Mouse (Mus musculus) limb, embryonic 15.5 days (tissue): Measurements from ENCODE around the gene Calcrl. TPM values are rescaled to one million over a fixed set of nuclear protein-coding genes. Genes with fewer than 3 reads are reported as not detected.
A peak's percentile ranks its signal among the peaks of the same experiment; 100 is the strongest.

Experiments
- ATAC-seq: fragments of 200-750 bp; cut with Nextera tagmentation; 2 replicates; pipeline ENCODE4 v1.8.0; 2017; ENCODE audit warnings: low read depth, moderate TSS enrichment; ENCODE audit not compliant: insufficient number of reproducible peaks, low FRiP score, low TSS enrichment
- H3K27ac ChIP-seq: fragments of 300-500 bp; sonication (generic); 2 replicates; pipeline ENCODE4 v1.5.1; 2015; ENCODE audit warnings: moderate library complexity, mild to moderate bottlenecking, inconsistent platforms
- H3K27me3 ChIP-seq: fragments of 300-500 bp; sonication (generic); 2 replicates; pipeline ENCODE4 v1.6.1; 2015; ENCODE audit warnings: inconsistent platforms
- H3K36me3 ChIP-seq: fragments of 300-500 bp; sonication (generic); 2 replicates; pipeline ENCODE4 v1.6.1; 2015; ENCODE audit warnings: inconsistent platforms
- H3K4me1 ChIP-seq: fragments of 300-500 bp; sonication (generic); 2 replicates; pipeline ENCODE4 v1.6.1; 2015; ENCODE audit warnings: inconsistent platforms
- H3K4me2 ChIP-seq: fragments of 300-500 bp; sonication (generic); 2 replicates; pipeline ENCODE4 v1.6.1; 2015; ENCODE audit warnings: mild to moderate bottlenecking, inconsistent platforms
- H3K4me3 ChIP-seq: fragments of 300-500 bp; sonication (generic); 2 replicates; pipeline ENCODE4 v1.5.1; 2015; ENCODE audit warnings: mild to moderate bottlenecking, inconsistent platforms
- H3K9ac ChIP-seq: fragments of 300-500 bp; sonication (generic); 2 replicates; pipeline ENCODE4 v1.6.1; 2015; ENCODE audit warnings: inconsistent platforms
- H3K9me3 ChIP-seq: fragments of 300-500 bp; sonication (generic); 2 replicates; pipeline ENCODE4 v1.6.1; 2016; ENCODE audit warnings: inconsistent platforms
- WGBS: fragments of 180-500 bp; shearing (Covaris S2); methylation state at CpG from one replicate; pipeline ENCODE4 v1.1.7; 2015; 5-methylcytosine and 5-hydroxymethylcytosine counted together
- polyA plus RNA-seq: library from polyadenylated mRNA; unstranded; fragments of >200 nt; fragmentation: Nextera tagmentation; extraction: Ambion mirVana; gene quantifications from 2 replicates; pipeline ENCODE4 v1.2.1, GENCODE M21; 2015

Gene Calcrl
- polyA plus RNA-seq, 1 experiment from 2014 or later, result 22.7 TPM

GRCm38 (mm10) chr2:84387394-84388022 is 37.7 kb downstream of the Calcrl start:
- no peak overlapping the region for H3K9ac ChIP-seq
- 0 out of 2 replicates have a peak, but pooled peaks cover 5% of the 10 kb centered on the region for H3K4me1 ChIP-seq
- H3K4me2 ChIP-seq, result peak overlapping the region; percentile 26
- no peaks in the 10 kb centered on the region for H3K27me3 ChIP-seq
- H3K9me3 ChIP-seq, result no peaks in the 10 kb centered on the region
- no peak for ATAC-seq
- no peaks in the 10 kb centered on the region for H3K36me3 ChIP-seq
- H3K4me3 ChIP-seq, result peak overlapping the region; percentile 15
- no peak overlapping the region for H3K27ac ChIP-seq
- WGBS, result 63% methylated on average over 11 of the region's 11 CpGs

- ATAC-seq, result no peak
- WGBS, result 33% methylated on average over 18 of the region's 18 CpGs
- H3K27me3 ChIP-seq, result no peaks in the 10 kb centered on the region
- H3K4me2 ChIP-seq, result peak overlapping the region; percentile 26
- H3K36me3 ChIP-seq, result no peaks in the 10 kb centered on the region
- H3K4me1 ChIP-seq, result 0 out of 2 replicates have a peak, but pooled peaks cover 5% of the 10 kb centered on the region
- no peaks in the 10 kb centered on the region for H3K9me3 ChIP-seq
- peak overlapping the region; percentile 15 for H3K4me3 ChIP-seq
- H3K9ac ChIP-seq, result no peak overlapping the region
- no peak overlapping the region for H3K27ac ChIP-seq
Observed at GRCm38 (mm10) chr2:84386563-84387393, 38.4 kb downstream of the Calcrl start.

GRCm38 (mm10) chr2:84384911-84385693 is 40.1 kb downstream of the Calcrl start:
- Histone ChIP-seq H3K9ac (no peak overlapping the region), H3K4me2 (no peak overlapping the region), H3K27ac (no peak overlapping the region), H3K4me1 (0 out of 2 replicates have a peak, but pooled peaks cover 5% of the 10 kb centered on the region), H3K4me3 (no peak overlapping the region), H3K36me3 (no peaks in the 10 kb centered on the region), H3K9me3 (no peaks in the 10 kb centered on the region), H3K27me3 (no peaks in the 10 kb centered on the region)
- 70% methylated on average over 6 of the region's 6 CpGs for WGBS
- no peak for ATAC-seq

GRCm38 (mm10) chr2:84383828-84384227 is 41.4 kb downstream of the Calcrl start:
- H3K27ac ChIP-seq, result no peak overlapping the region
- H3K4me3 ChIP-seq, result no peak overlapping the region
- 78% methylated on average over 4 of the region's 4 CpGs for WGBS
- no peak overlapping the region for H3K4me2 ChIP-seq
- no peaks in the 10 kb centered on the region for H3K9me3 ChIP-seq
- no peak overlapping the region for H3K9ac ChIP-seq
- H3K4me1 ChIP-seq, result 0 out of 2 replicates have a peak, but pooled peaks cover 5% of the 10 kb centered on the region
- no peak for ATAC-seq
- no peaks in the 10 kb centered on the region for H3K36me3 ChIP-seq
- no peaks in the 10 kb centered on the region for H3K27me3 ChIP-seq

GRCm38 (mm10) chr2:84382556-84382955 is 42.7 kb downstream of the Calcrl start:
- Histone ChIP-seq H3K27me3 (no peaks in the 10 kb centered on the region), H3K9ac (no peak overlapping the region), H3K9me3 (no peaks in the 10 kb centered on the region), H3K4me1 (0 out of 2 replicates have a peak, but pooled peaks cover 5% of the 10 kb centered on the region), H3K36me3 (no peaks in the 10 kb centered on the region), H3K4me2 (no peak overlapping the region), H3K4me3 (no peak overlapping the region), H3K27ac (no peak overlapping the region)
- no peak for ATAC-seq

- 74% methylated on average over 5 of the region's 5 CpGs for WGBS
- H3K27me3 ChIP-seq, result no peaks in the 10 kb centered on the region
- H3K36me3 ChIP-seq, result no peaks in the 10 kb centered on the region
- no peak for ATAC-seq
- no peak overlapping the region for H3K4me3 ChIP-seq
- no peak overlapping the region for H3K27ac ChIP-seq
- H3K9ac ChIP-seq, result no peak overlapping the region
- H3K4me2 ChIP-seq, result no peak overlapping the region
- H3K4me1 ChIP-seq, result 0 out of 2 replicates have a peak, but pooled peaks cover 5% of the 10 kb centered on the region
- H3K9me3 ChIP-seq, result no peaks in the 10 kb centered on the region
Observed at GRCm38 (mm10) chr2:84381997-84382396, 43.2 kb downstream of the Calcrl start.

- Histone ChIP-seq H3K4me2 (no peak overlapping the region), H3K9ac (no peak overlapping the region), H3K27ac (no peak overlapping the region), H3K4me1 (no peaks in the 10 kb centered on the region), H3K36me3 (no peaks in the 10 kb centered on the region), H3K9me3 (no peaks in the 10 kb centered on the region), H3K27me3 (no peaks in the 10 kb centered on the region), H3K4me3 (no peak overlapping the region)
- WGBS, result 84% methylated on average over 11 of the region's 11 CpGs
- no peak for ATAC-seq
Observed at GRCm38 (mm10) chr2:84380816-84381215, 44.4 kb downstream of the Calcrl start.

GRCm38 (mm10) chr2:84378678-84379077 is 46.5 kb downstream of the Calcrl start:
- Histone ChIP-seq H3K36me3 (no peaks in the 10 kb centered on the region), H3K27me3 (no peaks in the 10 kb centered on the region), H3K9me3 (no peaks in the 10 kb centered on the region), H3K4me3 (no peak overlapping the region), H3K4me2 (no peak overlapping the region), H3K4me1 (no peaks in the 10 kb centered on the region), H3K9ac (no peak overlapping the region), H3K27ac (no peak overlapping the region)
- ATAC-seq, result no peak
- WGBS, result 65% methylated on average over 5 of the region's 5 CpGs

GRCm38 (mm10) chr2:84369256-84369655 is 56.0 kb downstream of the Calcrl start:
- H3K36me3 ChIP-seq, result no peaks in the 10 kb centered on the region
- H3K4me2 ChIP-seq, result no peak overlapping the region
- H3K4me1 ChIP-seq, result no peaks in the 10 kb centered on the region
- H3K9me3 ChIP-seq, result no peaks in the 10 kb centered on the region
- H3K9ac ChIP-seq, result no peak overlapping the region
- no peak for ATAC-seq
- no peak overlapping the region for H3K27ac ChIP-seq
- no peaks in the 10 kb centered on the region for H3K27me3 ChIP-seq
- no peak overlapping the region for H3K4me3 ChIP-seq
- 53% methylated on average over 5 of the region's 5 CpGs for WGBS

- Histone ChIP-seq H3K4me3 (no peak overlapping the region), H3K27me3 (no peaks in the 10 kb centered on the region), H3K9me3 (no peaks in the 10 kb centered on the region), H3K27ac (no peak overlapping the region), H3K9ac (no peak overlapping the region), H3K36me3 (no peaks in the 10 kb centered on the region), H3K4me2 (no peak overlapping the region), H3K4me1 (no peaks in the 10 kb centered on the region)
- no peak for ATAC-seq
Observed at GRCm38 (mm10) chr2:84366742-84367141, 58.5 kb downstream of the Calcrl start.

GRCm38 (mm10) chr2:84365266-84365665 is 59.9 kb downstream of the Calcrl start:
- no peak for ATAC-seq
- Histone ChIP-seq H3K27me3 (no peaks in the 10 kb centered on the region), H3K36me3 (no peaks in the 10 kb centered on the region), H3K4me2 (no peak overlapping the region), H3K27ac (no peak overlapping the region), H3K9me3 (no peaks in the 10 kb centered on the region), H3K4me1 (no peaks in the 10 kb centered on the region), H3K9ac (no peak overlapping the region), H3K4me3 (no peak overlapping the region)
- 72% methylated on average over 3 of the region's 3 CpGs for WGBS
